Mouse (Mus musculus): ENCODE data around the gene Fez1.

Gene Fez1

DNA sequence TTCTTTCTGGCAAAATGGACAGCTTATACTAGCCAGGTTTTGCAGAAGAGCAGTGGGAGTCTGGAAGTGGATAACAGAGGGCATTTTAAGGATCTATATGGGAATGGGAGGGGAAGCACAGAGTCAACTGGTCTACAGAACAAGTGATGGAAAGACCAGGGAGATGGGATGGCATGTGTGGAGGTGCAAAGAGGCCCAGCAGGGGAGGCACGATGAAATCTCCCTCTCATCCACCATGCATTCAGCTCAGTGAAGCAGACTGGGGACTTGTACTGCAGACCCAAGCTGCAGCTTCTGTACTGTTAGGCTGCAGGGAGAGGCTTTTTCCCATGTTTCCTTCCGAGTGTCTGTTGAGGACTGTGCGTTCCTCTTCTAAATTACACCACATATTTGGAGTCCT lies 12.2 kb downstream of the Fez1 start:
- DNase-seq (ENCODE audit: low spot score): no peak

DNA sequence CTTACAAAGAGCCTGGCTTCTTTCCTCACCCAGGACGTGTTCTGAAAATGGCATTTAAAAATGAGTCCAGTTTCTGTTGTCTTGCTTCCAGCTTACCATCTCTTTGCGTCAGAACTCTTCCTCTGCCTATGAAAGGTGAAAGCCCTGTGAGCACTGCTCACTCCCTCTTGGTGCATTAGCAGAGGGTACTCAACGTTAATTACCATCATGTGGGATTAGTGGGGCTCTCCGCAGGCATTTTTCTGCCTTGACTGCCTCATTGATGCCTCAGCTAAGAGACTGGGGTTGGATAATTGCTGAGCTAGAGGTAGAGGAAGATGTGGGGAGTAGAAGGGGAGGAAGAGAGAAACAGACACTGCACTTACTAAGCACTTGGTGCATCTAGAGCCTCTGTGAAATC lies 24.7 kb downstream of the Fez1 start:
- DNase-seq (ENCODE audit: low spot score): no peak

DNA sequence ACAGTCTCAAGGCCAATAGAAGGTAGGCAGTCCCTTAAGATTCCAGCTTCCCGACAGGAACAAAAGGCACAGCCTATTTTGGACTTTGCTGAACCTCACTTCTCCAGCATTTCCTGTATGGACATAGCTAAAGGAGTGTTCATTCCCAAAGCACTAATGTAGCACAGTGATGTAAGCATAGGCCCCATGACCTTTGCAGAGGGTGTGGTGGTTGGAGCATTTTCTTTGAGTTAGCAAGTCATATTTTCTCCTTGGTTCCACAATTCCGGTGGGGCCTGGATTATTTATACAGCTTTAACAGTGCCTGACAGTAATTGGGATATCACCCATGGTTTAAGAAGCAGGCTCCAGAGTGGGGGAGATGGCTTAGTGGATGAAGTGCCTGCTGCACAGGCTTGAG lies 27.0 kb downstream of the Fez1 start:
- DNase-seq (ENCODE audit: low spot score): no peak

DNA sequence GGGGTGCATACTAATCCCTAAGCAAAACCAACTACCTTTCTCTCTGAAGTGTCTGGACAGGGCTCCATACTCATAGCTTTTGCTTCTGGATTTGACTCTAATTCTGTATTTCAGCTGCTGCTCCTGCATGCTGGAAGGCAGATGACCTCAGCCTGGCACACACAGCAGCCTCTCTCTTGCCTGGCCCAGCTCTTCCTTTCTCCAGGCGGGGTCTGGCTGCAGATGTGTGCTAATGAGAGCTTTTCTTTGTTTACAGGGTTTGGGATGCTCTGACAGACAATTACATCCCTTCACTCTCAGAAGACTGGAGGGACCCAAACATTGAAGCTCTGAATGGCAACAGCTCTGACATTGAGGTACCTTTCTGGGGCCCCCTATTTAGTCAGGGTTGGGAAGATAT lies 28.4 kb downstream of the Fez1 start:
- DNase-seq (ENCODE audit: low spot score): no peak

DNA sequence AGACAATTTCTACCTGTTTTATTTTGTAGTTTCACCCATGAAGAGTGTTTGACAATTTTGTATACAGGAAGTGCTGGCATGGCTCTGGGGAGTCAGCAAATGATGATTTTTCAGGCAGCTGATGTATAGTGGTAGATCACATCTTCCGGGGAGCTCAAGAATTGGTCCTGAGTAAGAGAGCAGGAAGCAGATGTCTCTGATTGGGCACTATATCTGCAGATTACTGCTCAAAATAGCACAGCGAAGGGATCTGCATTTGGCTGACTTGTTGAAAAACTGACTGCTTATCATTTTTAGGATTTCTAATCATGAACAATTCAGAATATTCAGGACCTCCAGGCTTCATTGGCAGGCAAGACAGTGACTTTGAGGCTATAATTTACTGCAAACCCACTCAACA lies 30.5 kb downstream of the Fez1 start:
- DNase-seq (ENCODE audit: low spot score): no peak

DNA sequence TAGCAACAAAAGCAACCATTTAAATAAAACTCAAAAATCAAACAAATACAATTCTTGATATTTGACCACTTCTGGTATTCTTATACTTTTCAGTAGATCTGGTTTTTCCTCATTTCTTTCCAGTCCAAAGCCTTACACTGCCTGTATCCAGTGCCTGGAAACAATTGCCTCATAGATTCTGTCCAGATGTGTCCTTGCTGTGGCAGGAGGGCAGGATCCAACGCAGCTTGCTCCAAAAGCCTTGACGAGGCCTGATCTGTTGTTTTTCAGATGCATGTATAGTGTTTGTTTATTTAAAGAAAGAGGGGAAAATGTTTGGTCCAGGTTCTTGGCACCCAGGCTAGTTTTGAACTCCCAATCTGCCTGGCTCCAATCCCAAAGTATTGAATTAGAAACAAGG lies 34.7 kb downstream of the Fez1 start:
- no peak for DNase-seq (ENCODE audit: low spot score)

DNA sequence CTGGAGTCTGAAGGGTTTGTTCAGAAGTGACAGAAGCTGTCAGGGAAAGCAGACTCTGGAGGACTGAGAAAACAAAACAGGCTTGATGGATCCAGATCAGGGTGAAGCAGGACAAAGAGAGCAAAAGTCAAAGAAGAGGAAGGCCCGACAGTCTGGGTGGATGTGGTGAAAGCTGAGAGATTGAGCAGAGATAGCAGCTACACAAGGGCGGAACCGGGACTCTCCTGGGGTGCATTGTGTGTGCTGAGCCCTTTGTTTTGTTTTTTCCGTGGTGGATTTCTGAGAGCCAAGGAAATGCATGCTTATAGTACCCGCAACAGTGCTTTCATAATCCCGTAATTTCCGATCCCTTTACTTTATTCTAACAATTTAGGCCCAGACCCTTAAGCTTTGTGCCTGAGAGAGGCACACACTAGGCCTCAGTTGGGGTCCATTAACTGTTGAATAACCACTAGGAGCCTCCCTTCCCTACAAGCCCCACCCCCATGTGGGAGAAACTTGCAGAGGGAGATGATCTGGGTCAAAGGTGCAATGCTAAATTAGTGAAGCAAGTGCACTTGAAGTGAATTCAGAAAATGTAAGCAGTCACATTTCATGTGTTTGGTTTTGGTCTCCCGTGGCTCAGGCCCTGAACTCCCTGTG lies 35.9 kb downstream of the Fez1 start:
- no peak for DNase-seq (ENCODE audit: low spot score)

DNA sequence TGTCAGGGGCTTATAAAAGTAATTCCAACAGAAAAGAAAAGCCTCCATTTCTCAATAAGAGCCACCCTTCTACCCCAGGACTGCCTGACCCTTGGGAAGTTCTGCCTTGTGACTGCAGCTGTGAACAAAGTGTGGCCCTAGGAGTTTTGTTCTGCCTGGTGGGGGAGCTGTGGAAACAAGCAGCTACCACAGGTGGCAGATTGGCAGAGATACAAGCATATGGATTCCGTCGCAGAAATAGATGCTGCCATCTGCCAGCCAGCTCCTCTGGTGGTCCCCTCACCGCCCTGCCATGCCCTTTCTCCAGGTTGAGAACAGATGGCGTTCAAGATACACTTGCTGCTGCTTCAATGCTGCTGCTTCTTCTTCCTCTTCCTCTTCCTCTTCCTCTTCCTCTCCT lies 37.0 kb downstream of the Fez1 start:
- no peak for DNase-seq (ENCODE audit: low spot score)

DNA sequence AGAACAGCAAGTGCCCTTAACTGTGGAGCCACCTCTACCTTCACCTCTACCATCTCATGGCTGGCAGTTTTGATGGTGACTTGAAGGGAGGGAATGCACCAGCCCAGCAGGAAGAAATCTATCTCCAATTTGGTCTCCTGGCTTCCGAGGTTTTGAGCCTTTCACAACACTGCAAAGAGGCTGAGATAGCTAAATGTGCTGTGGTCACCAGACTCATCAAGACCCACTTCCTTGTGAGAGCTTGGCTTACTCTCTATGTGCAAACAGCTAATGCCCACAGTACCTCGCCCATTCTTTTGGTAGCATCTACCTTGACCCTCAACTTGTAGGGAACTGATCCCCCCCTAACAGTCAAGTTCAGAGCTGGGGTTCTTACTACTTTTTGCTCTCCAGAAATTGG lies 40.9 kb downstream of the Fez1 start:
- no peak for DNase-seq (ENCODE audit: low spot score)

DNA sequence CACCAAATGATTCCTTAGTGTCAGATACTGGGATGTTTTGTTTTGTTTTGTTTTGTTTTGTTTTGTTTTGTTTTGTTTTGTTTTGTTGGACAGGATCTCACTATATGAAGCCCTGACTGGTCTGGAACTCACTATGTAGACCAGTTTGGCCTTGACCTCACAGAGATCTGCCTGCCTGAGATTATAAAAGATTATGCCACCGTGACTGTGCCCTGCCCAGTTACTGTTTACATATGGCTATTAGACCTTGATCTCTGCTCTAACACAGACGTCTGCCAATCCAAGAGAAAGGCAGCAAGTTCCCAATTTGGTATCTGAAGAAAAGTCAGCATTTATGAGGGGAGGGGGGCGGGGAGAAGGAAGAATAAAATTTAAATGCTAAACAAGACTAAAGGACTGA lies 42.0 kb downstream of the Fez1 start:
- DNase-seq (ENCODE audit: low spot score): no peak

DNA sequence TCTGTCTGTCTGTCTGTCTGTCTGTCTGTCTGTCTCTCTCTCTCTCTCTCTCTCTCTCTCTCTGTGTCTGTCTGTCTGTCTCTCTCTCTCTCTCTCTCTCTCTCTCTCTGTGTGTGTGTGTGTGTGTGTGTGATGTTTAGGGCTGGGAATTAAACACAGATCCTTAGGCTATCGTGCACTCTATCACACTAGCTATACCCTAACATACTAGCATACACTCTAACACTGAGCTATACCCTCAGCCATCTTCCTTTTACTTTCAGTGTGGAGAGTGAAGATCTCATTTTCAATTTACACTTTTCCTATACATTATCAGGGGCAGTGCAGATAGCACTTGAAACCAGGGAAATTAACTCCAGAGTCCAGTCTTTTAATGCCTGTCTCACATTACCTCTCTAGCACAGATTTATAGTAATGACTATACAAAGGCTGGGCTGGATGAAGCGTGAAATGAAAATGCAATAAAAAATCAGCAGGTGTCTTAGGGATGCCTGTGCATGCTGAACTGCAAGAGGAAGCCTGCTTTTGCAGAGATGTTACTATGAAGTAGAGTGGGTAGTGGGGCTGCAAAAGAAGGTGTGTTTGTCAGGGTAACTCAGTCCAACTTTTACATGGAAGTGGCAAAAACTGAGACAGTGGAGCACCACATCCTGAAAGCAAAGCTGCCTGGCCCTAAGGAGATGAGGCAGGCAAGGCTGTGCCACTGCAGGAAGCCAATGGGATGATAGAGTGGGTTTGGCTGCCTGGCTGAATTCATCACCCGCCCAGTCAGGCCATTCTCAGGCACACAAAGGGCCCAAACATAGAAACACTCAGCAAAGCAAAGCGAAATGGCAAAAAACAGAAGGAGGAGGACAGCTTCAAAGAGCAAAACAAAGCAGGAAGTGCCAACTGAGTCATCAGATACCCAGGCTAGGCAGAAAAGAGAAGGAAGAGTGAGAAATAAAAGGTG lies 43.5 kb downstream of the Fez1 start:
- DNase-seq (ENCODE audit: low spot score): no peak

DNA sequence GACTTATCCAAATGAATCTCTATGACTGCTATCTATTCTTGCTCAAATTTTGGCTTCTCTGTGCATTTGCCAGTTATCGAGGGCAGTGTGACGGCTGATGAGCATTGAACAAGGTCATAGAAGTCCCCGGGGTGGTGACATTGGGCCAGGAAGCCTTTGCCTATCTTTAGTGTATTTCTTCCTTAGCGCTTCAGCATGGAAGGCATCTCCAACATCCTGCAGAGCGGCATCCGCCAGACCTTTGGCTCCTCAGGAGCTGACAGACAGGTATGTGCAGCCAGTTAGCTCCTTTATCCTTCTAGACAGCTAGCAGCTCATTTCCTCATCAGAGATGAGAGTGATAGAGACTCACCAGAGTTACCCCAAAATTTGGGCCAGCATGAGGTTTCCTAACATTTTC lies 47.0 kb downstream of the Fez1 start:
- DNase-seq (ENCODE audit: low spot score): no peak

DNA sequence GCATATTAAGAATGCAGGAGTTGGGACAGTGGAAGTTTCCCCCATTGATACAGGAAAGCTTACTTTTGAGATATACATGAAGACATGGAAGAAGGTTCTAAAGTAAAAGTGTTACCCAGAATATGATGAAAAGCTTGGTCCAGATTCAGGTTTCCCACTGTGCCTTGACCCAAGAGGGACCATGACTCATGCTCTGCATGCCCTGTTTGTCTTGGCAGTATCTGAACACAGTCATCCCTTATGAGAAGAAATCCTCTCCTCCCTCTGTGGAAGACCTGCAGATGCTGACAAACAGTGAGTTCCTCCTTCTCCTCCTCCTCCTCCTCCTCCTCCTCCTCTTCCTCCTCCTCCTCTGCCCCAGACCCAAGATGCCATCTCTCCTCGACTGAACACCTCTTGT lies 48.6 kb downstream of the Fez1 start:
- no peak for DNase-seq (ENCODE audit: low spot score)

DNA sequence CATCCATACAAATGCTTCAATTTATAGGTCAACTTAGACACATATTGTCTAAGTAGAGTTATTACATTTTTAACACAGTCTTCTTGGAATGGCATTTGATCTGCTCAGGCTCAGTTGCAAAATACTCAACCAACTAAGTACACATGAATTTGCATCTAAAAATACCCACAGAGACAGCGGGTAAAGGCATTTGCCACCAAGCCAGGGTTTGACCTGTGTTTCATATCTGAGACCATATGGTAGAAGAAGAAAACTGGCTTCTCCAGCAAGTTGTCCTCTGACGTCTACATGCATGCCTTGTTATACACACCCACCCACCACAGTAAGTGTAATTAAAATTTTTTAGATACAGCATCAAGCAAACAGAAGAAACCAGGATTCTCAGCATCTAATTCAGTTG lies 52.1 kb downstream of the Fez1 start:
- DNase-seq (ENCODE audit: low spot score): no peak

DNA sequence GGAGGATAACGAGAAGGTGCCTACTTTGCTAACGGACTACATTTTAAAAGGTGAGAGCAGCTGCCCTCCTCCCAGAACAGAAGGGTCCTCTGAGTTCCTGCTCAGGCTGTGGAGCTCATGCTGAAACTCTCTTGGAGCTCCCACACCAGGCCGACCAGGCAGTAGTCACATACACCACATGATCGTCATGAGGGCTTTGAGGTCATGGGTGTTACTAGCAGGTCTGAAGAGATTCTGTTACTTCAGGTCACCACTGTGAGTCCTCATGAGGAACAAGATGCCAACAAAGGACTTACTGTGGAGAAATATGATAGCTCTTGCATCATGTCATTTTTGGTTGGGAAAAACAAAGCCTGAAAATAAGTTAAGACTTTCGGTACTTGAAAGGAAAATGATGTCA lies 54.6 kb downstream of the Fez1 start:
- no peak for DNase-seq (ENCODE audit: low spot score)

DNA sequence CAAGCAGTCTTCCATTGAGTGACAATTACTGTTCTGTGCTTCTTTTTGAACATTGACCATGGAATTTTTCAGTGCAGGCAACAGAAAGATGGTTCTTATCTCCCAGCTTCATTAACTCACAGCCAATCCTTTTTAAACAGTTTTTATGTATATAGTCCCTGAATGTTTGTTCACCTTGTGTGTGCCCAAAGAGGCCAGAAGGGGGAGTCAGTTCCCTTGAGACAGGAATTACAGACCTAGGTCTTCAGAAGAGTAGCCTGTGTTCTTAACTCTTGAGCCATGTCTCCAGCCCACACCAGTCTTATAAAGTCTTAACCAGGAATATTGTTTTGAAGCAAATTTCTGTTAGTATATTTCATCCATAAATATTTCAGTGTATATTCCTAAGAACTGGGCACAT lies 55.1 kb downstream of the Fez1 start:
- no peak for DNase-seq (ENCODE audit: low spot score)

DNA sequence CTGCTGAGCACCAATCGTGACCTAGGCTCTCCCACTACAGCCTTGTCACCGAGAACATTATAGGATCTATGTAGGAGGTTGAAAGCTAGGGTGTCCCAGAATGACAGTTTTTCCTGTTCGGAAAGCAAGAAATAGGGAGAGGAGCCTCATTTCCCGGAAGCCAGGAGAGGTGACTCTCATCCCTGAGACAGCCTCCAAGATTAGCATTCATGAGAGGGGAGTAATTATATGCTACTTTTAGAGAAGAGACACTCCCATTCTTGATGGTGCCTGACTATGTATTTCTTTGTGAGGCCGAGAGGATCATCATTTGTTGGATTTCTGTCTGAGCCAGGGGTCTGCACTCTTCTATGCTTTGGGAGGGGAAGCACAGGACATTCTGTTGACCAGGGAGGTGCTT lies 60.0 kb downstream of the Fez1 start:
- DNase-seq (ENCODE audit: low spot score): no peak

DNA sequence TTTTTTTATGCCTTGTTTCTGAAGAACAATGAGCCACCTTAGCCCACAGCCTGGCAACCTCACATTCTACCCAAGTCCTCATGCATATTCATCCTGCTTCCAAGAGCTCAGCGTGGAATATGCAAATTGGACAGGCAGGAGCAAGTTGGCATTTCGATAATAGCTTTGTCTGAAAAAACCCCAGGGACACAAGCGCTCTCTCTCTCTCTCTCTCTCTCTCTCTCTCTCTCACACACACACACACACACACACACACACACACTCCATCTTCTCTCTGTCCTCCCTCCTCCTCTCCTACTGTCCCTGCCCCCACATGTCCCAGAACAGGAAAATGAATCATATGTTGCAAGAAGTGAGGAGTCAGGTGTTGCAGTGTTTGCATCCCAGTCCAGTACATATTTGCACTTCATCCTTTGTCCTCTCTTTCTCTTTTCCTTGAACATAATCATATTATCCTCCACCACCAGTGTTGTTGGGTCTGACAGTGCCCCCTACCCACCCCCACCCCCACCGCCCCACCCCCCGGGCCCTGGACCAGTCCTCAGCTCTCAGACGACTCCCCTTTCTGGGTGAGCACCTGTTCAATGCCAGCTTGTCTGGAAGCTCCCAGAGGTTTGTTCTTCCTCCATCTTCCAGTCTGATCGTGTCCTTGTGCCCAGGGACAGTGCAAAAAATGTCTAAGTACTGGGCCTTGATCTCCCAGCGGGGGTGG lies 60.5 kb downstream of the Fez1 start:
- DNase-seq (ENCODE audit: low spot score): no peak

DNA sequence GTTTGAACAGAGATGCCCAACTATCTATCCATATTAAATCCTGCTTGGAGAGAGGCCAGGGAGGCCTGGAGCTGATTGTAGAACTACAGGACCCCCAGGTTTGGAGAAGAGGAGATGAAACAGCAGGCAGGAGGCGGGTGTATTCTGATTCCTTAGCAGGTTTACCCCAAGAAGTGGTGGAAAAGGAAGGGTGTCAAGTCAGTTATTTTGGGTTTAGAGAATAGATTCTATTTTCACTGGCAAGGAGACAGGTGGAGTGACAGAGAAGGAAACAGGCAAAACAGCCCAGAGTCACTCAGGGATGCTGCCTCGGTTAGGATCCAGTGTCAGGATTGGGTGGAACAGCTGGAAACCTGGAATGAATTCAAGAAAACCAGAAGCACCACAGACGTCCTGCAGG lies 61.9 kb downstream of the Fez1 start:
- DNase-seq (ENCODE audit: low spot score): no peak

DNA sequence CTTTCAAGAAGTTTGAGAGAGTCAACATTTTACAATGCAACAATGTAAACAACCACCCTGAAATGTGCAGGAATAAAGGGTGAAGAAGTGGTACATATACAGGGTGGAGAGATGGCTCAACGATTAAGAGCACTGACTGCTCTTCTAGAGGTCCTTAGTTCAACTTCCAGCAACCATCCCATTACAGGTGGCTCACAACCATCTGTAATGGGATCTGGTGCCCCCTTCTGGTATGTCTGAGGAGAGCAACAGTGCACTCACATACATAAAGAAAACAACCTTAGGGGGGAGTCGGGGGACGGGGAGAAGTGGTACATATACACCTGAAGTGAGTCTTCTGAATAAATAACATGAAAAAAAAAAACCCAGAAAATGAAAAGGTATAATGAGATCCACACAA lies 63.6 kb downstream of the Fez1 start:
- DNase-seq (ENCODE audit: low spot score): no peak

DNA sequence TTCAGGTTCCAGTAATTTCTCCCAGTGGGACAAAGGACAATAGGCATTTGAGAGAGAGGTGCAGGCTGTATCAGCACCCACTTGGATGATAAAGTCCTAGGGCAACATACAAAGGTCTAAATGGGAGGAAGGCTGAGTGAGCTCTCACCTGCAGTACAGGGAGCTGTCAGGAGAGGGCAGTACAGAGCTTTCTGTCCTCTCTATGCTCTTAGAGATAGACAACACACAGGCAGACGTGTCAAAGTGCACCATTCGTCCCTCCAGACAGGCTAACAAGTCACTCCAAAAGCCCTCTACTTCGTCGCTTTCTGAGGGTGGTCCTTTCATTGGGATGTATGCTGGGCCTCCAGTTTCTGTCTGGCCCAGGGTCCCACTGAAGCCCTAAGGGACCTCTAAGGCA lies 68.9 kb downstream of the Fez1 start:
- DNase-seq (ENCODE audit: low spot score): no peak

DNA sequence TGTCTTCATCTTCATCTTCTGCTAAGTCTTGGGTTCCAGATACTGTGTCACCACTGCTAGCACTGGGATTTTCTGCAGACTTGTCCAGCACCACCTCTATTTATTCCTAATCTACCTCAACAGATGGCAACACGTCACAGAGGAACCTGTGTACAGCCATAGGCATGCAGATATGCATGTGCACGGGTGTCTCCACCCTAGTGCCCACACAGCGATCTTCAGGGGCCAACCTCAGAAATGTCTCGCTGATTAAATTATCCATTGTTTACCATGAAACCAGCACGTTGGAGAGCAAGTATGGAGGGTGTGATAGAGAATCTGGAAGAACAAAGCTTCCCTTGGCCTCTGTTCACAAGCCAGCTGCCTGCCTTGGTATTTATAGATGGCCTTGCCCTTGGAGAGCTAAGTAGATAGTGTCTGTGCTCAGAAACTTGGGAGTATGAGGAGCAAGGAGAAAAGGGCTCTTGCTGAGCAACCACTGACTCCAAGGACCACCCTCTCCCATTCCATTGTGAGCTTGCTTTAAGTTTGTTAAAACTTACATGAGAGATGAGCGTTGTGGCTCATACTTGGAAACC lies 71.8 kb downstream of the Fez1 start:
- DNase-seq (ENCODE audit: low spot score): no peak

DNA sequence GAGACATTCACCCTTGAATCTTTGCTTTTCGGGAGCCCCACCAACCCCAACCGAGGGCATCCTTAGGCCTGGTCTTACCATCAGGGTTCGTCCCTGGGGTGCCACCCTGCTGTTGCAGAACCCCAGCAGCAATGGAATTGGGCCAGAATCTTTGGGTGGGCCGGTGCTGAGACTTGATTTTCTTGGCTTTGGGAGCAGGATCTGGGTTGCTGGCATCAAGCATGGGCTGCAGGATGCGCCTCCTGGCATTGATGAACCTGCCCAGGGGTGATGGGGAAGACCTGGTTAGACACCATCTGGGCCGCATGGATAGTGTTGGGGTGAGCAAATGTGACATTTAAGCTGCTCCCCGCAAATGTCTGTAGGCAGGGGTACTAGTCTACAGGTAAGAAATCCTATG lies 72.6 kb downstream of the Fez1 start:
- DNase-seq (ENCODE audit: low spot score): no peak

Measured in MN1 (cell line).